Mouse (Mus musculus): ENCODE data around the gene Prpf6. TPM values are rescaled to one million over a fixed set of nuclear protein-coding genes. Genes with fewer than 3 reads are reported as not detected.

Gene Prpf6
- polyA plus RNA-seq (2012; rRNA removed) (29.7 and 41.6 TPM in 2 replicates), polyA plus RNA-seq (2014; fragmentation: Nextera tagmentation; extraction: Ambion mirVana) (57.9 and 64.2 TPM in 2 replicates)

- H3K27me3 ChIP-seq (ENCODE audit: control insufficient read depth, insufficient read depth, low read length) = no peaks in the 10 kb centered on the region
- H3K4me2 ChIP-seq (replicated peaks; ENCODE audit: low read depth, low read length, severe bottlenecking) = peak within 1 kb of the TSS; percentile 80
- H3K4me1 ChIP-seq (ENCODE audit: control insufficient read depth, insufficient read depth, low read length) = peaks cover 8% of the 10 kb centered on the region
- H3K27ac ChIP-seq (replicated peaks; ENCODE audit: low read depth, low read length) = peak within 1 kb of the TSS; percentile 77
- peaks cover 43% of the 10 kb centered on the region for H3K36me3 ChIP-seq (ENCODE audit: control insufficient read depth, insufficient read depth, low read length)
- no peak for ATAC-seq (ENCODE audit: low FRiP score, low read depth)
- 20% methylated on average over 4 of the region's 5 CpGs for WGBS
- H3K9ac ChIP-seq (ENCODE audit: low read depth, low read length, severe bottlenecking) = peak within 1 kb of the TSS; percentile 90
- peak within 1 kb of the TSS; percentile 96 for H3K4me3 ChIP-seq (replicated peaks; ENCODE audit: low read length)
- no peak for TF ChIP-seq POLR2A (IDR thresholded peaks at IDR 0.05; ENCODE audit: borderline replicate concordance, extremely low read depth, insufficient read depth, insufficient read length)
- H3K9me3 ChIP-seq (ENCODE audit: control insufficient read depth, low read length) = no peaks in the 10 kb centered on the region
- no peak for DNase-seq (ENCODE audit: low spot score)
Observed at GRCm38 (mm10) chr2:181591528-181592085, at the start of gene Prpf6. Gene Prpf6 (plus strand): TSS chr2:181591868.

GRCm38 (mm10) chr2:181546142-181546541 is 45.5 kb upstream of the Prpf6 start:
- 94% methylated on average over 7 of the region's 7 CpGs for WGBS

GRCm38 (mm10) chr2:181548227-181548626 is 43.4 kb upstream of the Prpf6 start:
- Histone ChIP-seq H3K4me3 (replicated peaks; ENCODE audit: low read length) (no peak overlapping the region), H3K4me1 (ENCODE audit: control insufficient read depth, insufficient read depth, low read length) (no peaks in the 10 kb centered on the region), H3K27me3 (ENCODE audit: control insufficient read depth, insufficient read depth, low read length) (no peaks in the 10 kb centered on the region), H3K4me2 (replicated peaks; ENCODE audit: low read depth, low read length, severe bottlenecking) (no peak overlapping the region), H3K27ac (replicated peaks; ENCODE audit: low read depth, low read length) (no peak overlapping the region), H3K9me3 (ENCODE audit: control insufficient read depth, low read length) (no peaks in the 10 kb centered on the region), H3K36me3 (ENCODE audit: control insufficient read depth, insufficient read depth, low read length) (peaks cover 72% of the 10 kb centered on the region), H3K9ac (ENCODE audit: low read depth, low read length, severe bottlenecking) (no peak overlapping the region)
- no peak for TF ChIP-seq POLR2A (IDR thresholded peaks at IDR 0.05; ENCODE audit: borderline replicate concordance, extremely low read depth, insufficient read depth, insufficient read length)
- WGBS = 89% methylated on average over 1 of the region's 1 CpGs
- ATAC-seq (ENCODE audit: low FRiP score, low read depth) (no peak), DNase-seq (ENCODE audit: low spot score) (no peak)

More at GRCm38 (mm10) chr2:181546142-181546541, 45.5 kb upstream of the Prpf6 start:
- Histone ChIP-seq H3K4me3 (replicated peaks; ENCODE audit: low read length) (no peak overlapping the region), H3K4me1 (ENCODE audit: control insufficient read depth, insufficient read depth, low read length) (no peaks in the 10 kb centered on the region), H3K9me3 (ENCODE audit: control insufficient read depth, low read length) (no peaks in the 10 kb centered on the region), H3K9ac (ENCODE audit: low read depth, low read length, severe bottlenecking) (no peak overlapping the region), H3K27ac (replicated peaks; ENCODE audit: low read depth, low read length) (no peak overlapping the region), H3K4me2 (replicated peaks; ENCODE audit: low read depth, low read length, severe bottlenecking) (no peak overlapping the region), H3K27me3 (ENCODE audit: control insufficient read depth, insufficient read depth, low read length) (no peaks in the 10 kb centered on the region), H3K36me3 (ENCODE audit: control insufficient read depth, insufficient read depth, low read length) (peaks cover 60% of the 10 kb centered on the region)
- TF ChIP-seq POLR2A (IDR thresholded peaks at IDR 0.05; ENCODE audit: borderline replicate concordance, extremely low read depth, insufficient read depth, insufficient read length) = no peak
- DNase-seq (ENCODE audit: low spot score) (no peak), ATAC-seq (ENCODE audit: low FRiP score, low read depth) (no peak)

- H3K4me2 ChIP-seq (replicated peaks; ENCODE audit: low read depth, low read length, severe bottlenecking) = no peak overlapping the region
- H3K27ac ChIP-seq (replicated peaks; ENCODE audit: low read depth, low read length) = no peak overlapping the region
- WGBS = 85% methylated on average over 5 of the region's 5 CpGs
- H3K9me3 ChIP-seq (ENCODE audit: control insufficient read depth, low read length) = no peaks in the 10 kb centered on the region
- no peak for TF ChIP-seq POLR2A (IDR thresholded peaks at IDR 0.05; ENCODE audit: borderline replicate concordance, extremely low read depth, insufficient read depth, insufficient read length)
- ATAC-seq (ENCODE audit: low FRiP score, low read depth) (no peak), DNase-seq (ENCODE audit: low spot score) (no peak)
- peaks cover 72% of the 10 kb centered on the region for H3K36me3 ChIP-seq (ENCODE audit: control insufficient read depth, insufficient read depth, low read length)
- H3K9ac ChIP-seq (ENCODE audit: low read depth, low read length, severe bottlenecking) = no peak overlapping the region
- H3K27me3 ChIP-seq (ENCODE audit: control insufficient read depth, insufficient read depth, low read length) = no peaks in the 10 kb centered on the region
- H3K4me3 ChIP-seq (replicated peaks; ENCODE audit: low read length) = no peak overlapping the region
- no peaks in the 10 kb centered on the region for H3K4me1 ChIP-seq (ENCODE audit: control insufficient read depth, insufficient read depth, low read length)
Observed at GRCm38 (mm10) chr2:181548682-181549081, 43.0 kb upstream of the Prpf6 start.

- no peak for TF ChIP-seq POLR2A (IDR thresholded peaks at IDR 0.05; ENCODE audit: borderline replicate concordance, extremely low read depth, insufficient read depth, insufficient read length)
- Histone ChIP-seq H3K9ac (ENCODE audit: low read depth, low read length, severe bottlenecking) (no peak overlapping the region), H3K27me3 (ENCODE audit: control insufficient read depth, insufficient read depth, low read length) (no peaks in the 10 kb centered on the region), H3K4me1 (ENCODE audit: control insufficient read depth, insufficient read depth, low read length) (no peaks in the 10 kb centered on the region), H3K4me2 (replicated peaks; ENCODE audit: low read depth, low read length, severe bottlenecking) (no peak overlapping the region), H3K9me3 (ENCODE audit: control insufficient read depth, low read length) (no peaks in the 10 kb centered on the region), H3K36me3 (ENCODE audit: control insufficient read depth, insufficient read depth, low read length) (peaks cover 76% of the 10 kb centered on the region), H3K4me3 (replicated peaks; ENCODE audit: low read length) (no peak overlapping the region), H3K27ac (replicated peaks; ENCODE audit: low read depth, low read length) (no peak overlapping the region)
- WGBS = 95% methylated on average over 2 of the region's 2 CpGs
- ATAC-seq (ENCODE audit: low FRiP score, low read depth) = no peak
- DNase-seq (ENCODE audit: low spot score) = no peak
Observed at GRCm38 (mm10) chr2:181550233-181550632, 41.4 kb upstream of the Prpf6 start.
